Mouse (Mus musculus): ENCODE results near the gene Plcg2.

DNA sequence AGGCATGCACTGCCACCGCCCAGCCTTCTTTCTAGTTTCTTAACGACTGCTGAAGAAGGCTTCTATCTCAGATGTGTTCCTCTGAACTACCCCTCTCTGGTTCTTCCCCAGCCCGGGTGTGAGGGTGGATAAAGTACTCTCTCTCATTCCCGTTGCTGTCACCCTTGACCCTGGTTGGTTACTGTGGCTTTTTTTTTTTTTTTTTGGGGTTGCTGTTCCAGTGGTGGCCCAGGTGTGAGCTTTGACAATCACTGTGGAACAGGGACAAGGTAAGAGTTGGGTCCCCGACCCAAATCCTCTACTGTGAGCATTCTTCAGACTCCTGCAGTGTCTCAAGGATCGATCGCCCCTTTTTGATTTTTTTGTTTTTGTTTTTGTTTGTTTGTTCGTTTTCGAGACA is 26.4 kb upstream of the Plcg2 start:
- TF ChIP-seq EP300 (optimal IDR thresholded peaks at IDR 0.05) (no peak), CTCF (IDR thresholded peaks at IDR 0.05; ENCODE audit: low read depth) (no peak)

All from stomach, postnatal 0 days (tissue).